Comparison of ENCODE assay signal across 11 mouse cellular contexts in genomic region chr8:121228892-121229291, GRCm38 (mm10).
DNase-seq lines count a peak whose midpoint lies in the region; ATAC-seq and TF ChIP-seq lines count a peak whose summit lies in the region.
"Had no signal": no experiment of that assay in that cellular context is flagged by ENCODE, and none has a peak within 500 bp of the region (broad histone marks: within the 10 kb centered on the region; RNA-seq: fewer than 3 reads in every experiment).

No protein-coding gene starts in this region.

- no peak overlapping the region for H3K4me2 ChIP-seq in liver, postnatal 0 days (ENCODE audit: low read depth, low read length)
- no peak overlapping the region for H3K4me2 ChIP-seq in midbrain, embryonic 13.5 days (replicated peaks)
- H3K4me2 ChIP-seq: limb, embryonic 13.5 days; neural tube, embryonic 15.5 days had no signal

- no peak overlapping the region for H3K27ac ChIP-seq in cerebellum, adult 2 months (ENCODE audit: insufficient read depth, low read length)
- no peak overlapping the region for H3K27ac ChIP-seq in liver, postnatal 0 days (ENCODE audit: low read depth)
- H3K27ac ChIP-seq in embryonic facial prominence, embryonic 10.5 days (replicated peaks) = 0 out of 2 replicates have a peak overlapping the region, but pooled peaks have one; percentile 21
- H3K27ac ChIP-seq in midbrain, embryonic 13.5 days = no peak overlapping the region
- H3K27ac ChIP-seq: limb, embryonic 13.5 days; neural tube, embryonic 15.5 days had no signal

- H3K9me3 ChIP-seq in liver, postnatal 0 days (ENCODE audit: low read length) = no peaks in the 10 kb centered on the region
- H3K9me3 ChIP-seq in embryonic facial prominence, embryonic 10.5 days = no peaks in the 10 kb centered on the region
- H3K9me3 ChIP-seq in midbrain, embryonic 13.5 days = no peaks in the 10 kb centered on the region
- H3K9me3 ChIP-seq: limb, embryonic 13.5 days; neural tube, embryonic 15.5 days had no signal

- no peak for TF ChIP-seq EP300 in liver, postnatal 0 days (IDR thresholded peaks at IDR 0.05; ENCODE audit: low read depth)

- WGBS in cerebellum, adult 2 months = 71% methylated on average over 3 of the region's 3 CpGs
- 48% methylated on average over 3 of the region's 3 CpGs for WGBS in liver, postnatal 0 days (ENCODE audit: insufficient replicate concordance)
- WGBS in embryonic facial prominence, embryonic 10.5 days = 62% methylated on average over 3 of the region's 3 CpGs
- WGBS in midbrain, embryonic 13.5 days = 77% methylated on average over 3 of the region's 3 CpGs

- H3K27me3 ChIP-seq in cerebellum, adult 2 months (ENCODE audit: control insufficient read depth, insufficient read depth, low read length) = no peaks in the 10 kb centered on the region
- no peaks in the 10 kb centered on the region for H3K27me3 ChIP-seq in liver, postnatal 0 days (ENCODE audit: insufficient read depth, low read length)
- peaks cover 51% of the 10 kb centered on the region for H3K27me3 ChIP-seq in embryonic facial prominence, embryonic 10.5 days (replicated peaks; ENCODE audit: low read depth, poor library complexity, severe bottlenecking)
- no peaks in the 10 kb centered on the region for H3K27me3 ChIP-seq in midbrain, embryonic 13.5 days

- no peak for TF ChIP-seq POLR2A in cerebellum, adult 2 months (IDR thresholded peaks at IDR 0.05; ENCODE audit: borderline replicate concordance, insufficient read depth, low read length)

- DNase-seq in cerebellum, adult 2 months = no peak
- no peak for DNase-seq in cerebellum, adult 11-12 months
- DNase-seq in liver, postnatal 0 days = peak; percentile 36
- DNase-seq in liver = no peak
- peak; percentile 53 for DNase-seq in embryonic facial prominence, embryonic 10.5 days (ENCODE audit: low spot score)
- DNase-seq in right cerebral cortex, adult 18-20 months = no peak

- no peak for ATAC-seq in liver, postnatal 0 days
- peak; percentile 53 for ATAC-seq in megakaryocyte-erythroid progenitor cell, adult 5-6 weeks (replicated peaks; ENCODE audit: low FRiP score, low TSS enrichment, poor library complexity, severe bottlenecking)
- no peak for ATAC-seq in midbrain, embryonic 13.5 days

- H3K36me3 ChIP-seq in liver, postnatal 0 days (replicated peaks; ENCODE audit: insufficient read depth, low read length) = no peaks in the 10 kb centered on the region
- H3K36me3 ChIP-seq in embryonic facial prominence, embryonic 10.5 days (replicated peaks) = no peaks in the 10 kb centered on the region
- no peaks in the 10 kb centered on the region for H3K36me3 ChIP-seq in midbrain, embryonic 13.5 days
- H3K36me3 ChIP-seq: G1E; limb, embryonic 13.5 days; neural tube, embryonic 15.5 days had no signal

- H3K9ac ChIP-seq in liver, postnatal 0 days (replicated peaks) = no peak overlapping the region
- no peak overlapping the region for H3K9ac ChIP-seq in midbrain, embryonic 13.5 days (replicated peaks)
- H3K9ac ChIP-seq: limb, embryonic 13.5 days; neural tube, embryonic 15.5 days had no signal

- TF ChIP-seq CTCF in cerebellum, adult 2 months (IDR thresholded peaks at IDR 0.05; ENCODE audit: borderline replicate concordance, insufficient read depth, low read depth, low read length) = peak; percentile 21; the same call in 1 of the 2 replicates
- peak; percentile 63 for TF ChIP-seq CTCF in liver, postnatal 0 days (IDR thresholded peaks at IDR 0.05; ENCODE audit: low read depth)

- H3K4me1 ChIP-seq in cerebellum, adult 2 months (ENCODE audit: control insufficient read depth, insufficient read depth, low read length) = no peaks in the 10 kb centered on the region
- no peaks in the 10 kb centered on the region for H3K4me1 ChIP-seq in liver, postnatal 0 days (ENCODE audit: insufficient read depth)
- peaks cover 56% of the 10 kb centered on the region for H3K4me1 ChIP-seq in embryonic facial prominence, embryonic 10.5 days
- H3K4me1 ChIP-seq in midbrain, embryonic 13.5 days (replicated peaks) = no peaks in the 10 kb centered on the region

- no peak overlapping the region for H3K4me3 ChIP-seq in cerebellum, adult 2 months (replicated peaks; ENCODE audit: insufficient read depth, low read depth, low read length)
- no peak overlapping the region for H3K4me3 ChIP-seq in liver, postnatal 0 days (ENCODE audit: low read depth, low read length)
- no peak overlapping the region for H3K4me3 ChIP-seq in embryonic facial prominence, embryonic 10.5 days
- H3K4me3 ChIP-seq in midbrain, embryonic 13.5 days (replicated peaks) = no peak overlapping the region
- H3K4me3 ChIP-seq: limb, embryonic 13.5 days; neural tube, embryonic 15.5 days had no signal

Comparison
In these comparisons a context has a peak if more than half of its experiments do, and no peak if none do; other contexts are left out.
1. DNase-seq: peak in liver, postnatal 0 days (single experiment) and embryonic facial prominence, embryonic 10.5 days (single experiment); none in cerebellum, adult 2 months (0 of 2), cerebellum, adult 11-12 months (single experiment), liver (single experiment) and right cerebral cortex, adult 18-20 months (single experiment).